Mouse (Mus musculus): ENCODE measurements around the gene Tlr12.

DNA sequence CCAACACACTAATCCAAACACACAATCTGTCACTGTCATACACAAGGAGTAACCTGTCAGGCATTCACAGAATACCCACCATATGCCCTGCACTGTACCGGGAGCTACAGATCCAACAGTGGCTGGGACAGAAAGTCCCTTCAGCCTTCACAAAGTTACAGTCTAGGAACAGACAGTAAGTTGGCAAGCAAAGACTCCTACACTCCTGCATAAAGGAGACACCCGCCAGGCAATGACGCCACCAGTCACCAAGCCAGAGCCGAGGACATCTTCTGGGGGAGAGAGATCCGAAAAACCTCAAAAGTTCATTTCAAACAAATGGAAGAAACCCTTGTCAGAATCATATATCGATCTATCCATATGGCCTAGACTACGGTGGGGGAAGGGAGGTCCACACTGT, 11.8 kb downstream of the Tlr12 start:
- TF ChIP-seq CTCF (IDR thresholded peaks at IDR 0.05; ENCODE audit: borderline replicate concordance, extremely low read depth, insufficient read depth, insufficient read length) (no peak), POLR2A (IDR thresholded peaks at IDR 0.05; ENCODE audit: borderline replicate concordance, extremely low read depth, insufficient read depth, insufficient read length, poor library complexity, severe bottlenecking) (no peak)
